Mouse (Mus musculus) limb, embryonic 14.5 days (tissue): ENCODE results near the gene Twsg1. TPM values are rescaled to one million over a fixed set of nuclear protein-coding genes. Genes with fewer than 3 reads are reported as not detected.
A peak's percentile ranks its signal among the peaks of the same experiment; 100 is the strongest.

Source experiments
- ATAC-seq: fragments of 200-750 bp; cut with Nextera tagmentation; 2 replicates; pipeline ENCODE4 v1.8.0; 2017; ENCODE audit warnings: low read depth, moderate number of reproducible peaks, moderate TSS enrichment; ENCODE audit not compliant: low FRiP score
- DNase-seq: peaks from one replicate; pipeline ENCODE4 v3.0.0-alpha.2; 2015; ENCODE audit warnings: low spot score
- H3K27ac ChIP-seq: fragments of 300-500 bp; sonication (generic); replicated peaks from 2 replicates; pipeline ENCODE4 v1.5.1; 2014; ENCODE audit warnings: low read depth, mild to moderate bottlenecking, low read length, moderate library complexity, mixed read lengths
- H3K27me3 ChIP-seq: fragments of 300-500 bp; sonication (generic); 2 replicates; pipeline ENCODE4 v1.6.1; 2014; ENCODE audit warnings: low read length, mixed read lengths; ENCODE audit not compliant: control insufficient read depth, insufficient read depth
- H3K36me3 ChIP-seq: fragments of 300-500 bp; sonication (generic); 2 replicates; pipeline ENCODE4 v1.6.1; 2014; ENCODE audit warnings: mild to moderate bottlenecking, low read length, moderate library complexity, mixed read lengths; ENCODE audit not compliant: control insufficient read depth, insufficient read depth
- H3K4me1 ChIP-seq: fragments of 300-500 bp; sonication (generic); 2 replicates; pipeline ENCODE4 v1.6.1; 2014; ENCODE audit warnings: antibody characterized with exemption, low read length, mixed read lengths; ENCODE audit not compliant: control insufficient read depth, insufficient read depth
- H3K4me2 ChIP-seq: fragments of 300-500 bp; sonication (generic); replicated peaks from 2 replicates; pipeline ENCODE4 v1.6.1; 2014; ENCODE audit warnings: low read depth, mild to moderate bottlenecking, low read length, moderate library complexity; ENCODE audit not compliant: severe bottlenecking
- H3K4me3 ChIP-seq: fragments of 300-500 bp; sonication (generic); replicated peaks from 2 replicates; pipeline ENCODE4 v1.5.1; 2014; ENCODE audit warnings: low read length
- H3K9ac ChIP-seq: fragments of 300-500 bp; sonication (generic); 2 replicates; pipeline ENCODE4 v1.6.1; 2014; ENCODE audit warnings: mild to moderate bottlenecking, low read depth, low read length, moderate library complexity; ENCODE audit not compliant: severe bottlenecking
- H3K9me3 ChIP-seq: fragments of 300-500 bp; sonication (generic); 2 replicates; pipeline ENCODE4 v1.6.1; 2016; ENCODE audit warnings: low read length; ENCODE audit not compliant: control insufficient read depth
- POLR2A ChIP-seq: fragments of 200-500 bp; IDR thresholded peaks from 2 replicates; pipeline ENCODE4 v1.8.0; 2012; ENCODE audit warnings: inconsistent platforms, mild to moderate bottlenecking, moderate library complexity, borderline replicate concordance; ENCODE audit not compliant: insufficient read depth, insufficient read length; ENCODE audit errors: extremely low read depth
- WGBS: fragments of 180-500 bp; shearing (Covaris S2); extraction: QIAGEN DNeasy Blood & Tissue Kit; methylation state at CpG from one replicate; pipeline ENCODE4 v1.1.7; 2014; 5-methylcytosine and 5-hydroxymethylcytosine counted together
- polyA plus RNA-seq, 2 experiments: library from polyadenylated mRNA; depleted of rRNA in 1 of 2; stranded (reverse) in 1 of 2; unstranded in 1 of 2; fragments of >200 nt; fragmentation: Nextera tagmentation in 1 of 2; extraction: Ambion mirVana in 1 of 2; gene quantifications; 2 replicates each; pipeline versions ENCODE4 v1.2.1 to v1.2.3; 2012 to 2014

Gene Twsg1
- polyA plus RNA-seq, 2 experiments: 91.8 to 158 TPM

DNA sequence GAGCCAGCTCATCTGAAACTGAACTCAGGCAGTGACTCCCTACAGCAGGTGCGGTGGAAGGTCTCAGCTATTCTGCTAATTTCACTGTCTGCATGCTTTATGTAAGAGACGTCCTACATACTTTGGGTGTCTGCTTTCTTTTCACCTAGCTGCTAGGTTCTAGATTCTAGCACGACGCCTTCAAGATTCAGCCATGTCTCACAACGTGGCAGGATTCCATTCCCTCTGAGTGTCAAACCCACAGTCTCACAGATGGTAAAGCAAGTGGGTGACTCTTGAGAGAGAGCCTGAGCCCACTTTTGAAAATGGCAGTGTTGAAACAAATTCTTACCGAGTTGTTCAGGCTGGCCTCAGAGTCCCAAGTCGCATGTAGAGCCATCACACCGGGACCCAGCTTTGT, 47.2 kb downstream of the Twsg1 start:
- Histone ChIP-seq H3K4me2 (no peak overlapping the region), H3K27ac (no peak overlapping the region), H3K4me1 (peaks cover 9% of the 10 kb centered on the region), H3K4me3 (no peak overlapping the region), H3K9me3 (0 out of 2 replicates have a peak, but pooled peaks cover 9% of the 10 kb centered on the region), H3K27me3 (no peaks in the 10 kb centered on the region), H3K36me3 (no peaks in the 10 kb centered on the region), H3K9ac (no peak overlapping the region)
- 92% methylated on average over 8 of the region's 8 CpGs for WGBS
- DNase-seq (no peak), ATAC-seq (no peak)
- no peak for TF ChIP-seq POLR2A

GRCm38 (mm10) chr17:65903011-65903410, 48.0 kb downstream of the Twsg1 start:
- no peak overlapping the region for H3K27ac ChIP-seq
- H3K4me1 ChIP-seq: peaks cover 9% of the 10 kb centered on the region
- H3K27me3 ChIP-seq: no peaks in the 10 kb centered on the region
- no peaks in the 10 kb centered on the region for H3K36me3 ChIP-seq
- ATAC-seq (no peak), DNase-seq (no peak)
- no peak for TF ChIP-seq POLR2A
- no peak overlapping the region for H3K9ac ChIP-seq
- H3K4me3 ChIP-seq: no peak overlapping the region
- 0 out of 2 replicates have a peak, but pooled peaks cover 9% of the 10 kb centered on the region for H3K9me3 ChIP-seq
- WGBS: 100% methylated on average over 1 of the region's 1 CpGs
- no peak overlapping the region for H3K4me2 ChIP-seq

DNA sequence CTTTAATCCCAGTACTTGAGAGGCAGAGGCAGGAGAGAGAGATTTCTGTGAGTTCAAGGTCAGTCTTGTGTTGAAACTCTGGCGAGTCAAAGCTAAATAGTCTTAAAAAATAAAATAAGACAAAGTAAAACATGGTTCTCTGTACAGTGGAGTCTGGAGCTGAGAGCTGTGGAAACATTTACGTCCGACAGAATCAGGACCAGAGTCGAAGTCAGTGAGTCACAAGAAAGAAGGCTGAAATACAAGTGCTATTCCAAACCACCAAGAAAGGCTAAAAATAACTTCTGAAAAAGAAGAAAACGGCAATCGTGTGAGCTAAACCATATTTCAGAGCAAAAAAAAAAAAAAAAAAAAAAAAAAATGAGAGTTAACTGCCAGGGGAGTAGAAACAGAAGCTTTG, 48.7 kb downstream of the Twsg1 start:
- 0 out of 2 replicates have a peak, but pooled peaks cover 9% of the 10 kb centered on the region for H3K9me3 ChIP-seq
- no peaks in the 10 kb centered on the region for H3K36me3 ChIP-seq
- ATAC-seq (no peak), DNase-seq (no peak)
- H3K4me2 ChIP-seq: no peak overlapping the region
- H3K27ac ChIP-seq: no peak overlapping the region
- peaks cover 8% of the 10 kb centered on the region for H3K4me1 ChIP-seq
- no peak overlapping the region for H3K4me3 ChIP-seq
- no peak overlapping the region for H3K9ac ChIP-seq
- no peak for TF ChIP-seq POLR2A
- H3K27me3 ChIP-seq: no peaks in the 10 kb centered on the region
- WGBS: 79% methylated on average over 6 of the region's 6 CpGs

DNA sequence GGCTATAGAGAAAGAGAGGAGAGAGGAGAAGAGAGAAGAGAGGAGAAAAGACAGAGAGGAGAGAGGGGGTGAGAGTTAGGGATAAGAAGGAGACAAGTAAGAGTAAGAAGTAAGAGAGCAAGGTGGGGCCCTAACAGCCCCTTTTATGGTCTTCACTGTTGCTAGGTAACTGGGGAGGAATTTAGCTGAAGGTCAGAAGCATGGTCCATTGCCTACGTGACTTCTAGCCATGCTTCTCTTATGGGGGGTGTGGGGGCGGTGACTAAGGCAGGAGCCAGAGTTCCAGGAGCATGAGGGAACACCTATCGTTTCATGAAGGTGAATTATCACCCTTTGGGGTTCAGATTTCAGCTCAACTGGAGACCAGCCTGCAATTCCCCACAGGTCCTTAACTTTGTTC, 55.0 kb downstream of the Twsg1 start:
- WGBS: 61% methylated on average over 3 of the region's 3 CpGs
- Histone ChIP-seq H3K4me2 (no peak overlapping the region), H3K9me3 (no peaks in the 10 kb centered on the region), H3K4me1 (no peaks in the 10 kb centered on the region), H3K4me3 (no peak overlapping the region), H3K36me3 (no peaks in the 10 kb centered on the region), H3K27ac (no peak overlapping the region), H3K27me3 (no peaks in the 10 kb centered on the region), H3K9ac (no peak overlapping the region)
- ATAC-seq (no peak), DNase-seq (no peak)
- TF ChIP-seq POLR2A: no peak

- Histone ChIP-seq H3K4me1 (peaks cover 12% of the 10 kb centered on the region), H3K9me3 (no peaks in the 10 kb centered on the region), H3K27ac (no peak overlapping the region), H3K27me3 (no peaks in the 10 kb centered on the region), H3K4me2 (no peak overlapping the region), H3K4me3 (no peak overlapping the region), H3K9ac (no peak overlapping the region), H3K36me3 (no peaks in the 10 kb centered on the region)
- ATAC-seq (no peak), DNase-seq (no peak)
- 77% methylated on average over 5 of the region's 5 CpGs for WGBS
- no peak for TF ChIP-seq POLR2A
Measured at GRCm38 (mm10) chr17:65889476-65889875, 61.5 kb downstream of the Twsg1 start.

DNA sequence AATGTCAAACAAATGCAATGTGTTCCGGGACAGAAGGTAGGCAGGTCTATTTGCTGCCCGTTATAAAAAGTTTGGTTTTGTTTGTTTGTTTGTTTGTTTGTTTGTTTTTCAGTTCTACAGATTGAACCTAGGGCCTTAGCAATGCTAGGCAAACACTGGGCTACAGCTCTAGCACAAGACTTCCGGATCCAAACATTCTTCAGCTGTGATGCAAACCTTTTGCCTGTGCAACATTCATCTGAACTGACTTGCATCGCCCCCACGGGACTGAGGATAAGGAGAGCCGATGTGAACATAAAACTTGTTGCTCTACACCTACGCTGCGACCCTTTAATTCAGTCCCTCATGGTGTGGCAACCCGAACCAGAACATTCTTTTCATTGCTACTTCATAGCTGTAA, 64.5 kb downstream of the Twsg1 start:
- Histone ChIP-seq H3K4me3 (peak overlapping the region; percentile 91), H3K9me3 (no peaks in the 10 kb centered on the region), H3K9ac (no peak overlapping the region; the same call in 1 of the 2 replicates), H3K36me3 (no peaks in the 10 kb centered on the region), H3K4me2 (peak overlapping the region; percentile 86), H3K4me1 (peaks cover 22% of the 10 kb centered on the region), H3K27ac (peak overlapping the region; percentile 97), H3K27me3 (no peaks in the 10 kb centered on the region)
- ATAC-seq (no peak), DNase-seq (peak; percentile 62)
- no peak for TF ChIP-seq POLR2A
- WGBS: 51% methylated on average over 9 of the region's 9 CpGs
